In the genomic region with DNA sequence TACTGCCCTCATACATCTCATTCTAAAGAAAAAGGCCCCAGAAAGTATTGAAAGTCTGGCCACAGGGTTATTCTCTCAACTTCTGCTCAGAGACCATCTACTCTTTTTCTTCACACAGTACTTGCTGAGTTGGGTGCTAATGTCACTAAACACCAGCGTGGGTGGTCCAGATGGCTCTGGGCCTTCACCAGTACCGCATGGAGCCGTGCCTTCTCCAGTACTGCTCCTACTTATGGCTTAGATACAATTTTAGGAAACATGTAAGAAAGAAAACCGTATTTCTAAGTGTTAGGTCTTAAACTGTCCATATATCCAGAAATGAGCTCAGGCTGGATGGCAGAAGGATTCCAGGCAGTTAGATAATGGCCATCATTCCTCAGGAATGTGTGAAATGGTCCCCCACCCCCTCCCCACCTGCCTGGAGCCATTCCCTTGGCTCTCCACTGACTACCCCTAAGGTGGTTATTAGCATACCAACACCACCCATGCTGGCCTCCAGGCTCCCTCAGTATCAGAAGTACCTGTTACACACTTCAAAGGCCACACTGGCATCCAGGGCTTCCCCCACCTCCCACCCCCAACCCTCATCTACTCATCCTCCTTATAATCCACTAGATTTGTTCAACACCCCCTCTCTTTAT, we compare ENCODE assay signal across 17 mouse cellular contexts.
DNase-seq lines count a peak whose midpoint lies in the region; ATAC-seq lines count a peak whose summit lies in the region.
"Had no signal": no experiment of that assay in that cellular context is flagged by ENCODE, and none has a peak within 500 bp of the region (broad histone marks: within the 10 kb centered on the region; RNA-seq: fewer than 3 reads in every experiment).

No protein-coding gene starts in this region.

- DNase-seq in frontal cortex, postnatal 10 days (ENCODE audit: low spot score in 2 of 2): no peak
- peak; percentile 29 to 54 for DNase-seq in right cerebral cortex, postnatal 10 days (ENCODE audit: low spot score in 2 of 2)
- no peak for DNase-seq in right cerebral cortex, adult 2 months (ENCODE audit: low spot score in 2 of 2)
- peak; percentile 44 for DNase-seq in brain, adult 2 months (ENCODE audit: low read depth, low spot score)
- DNase-seq in cerebellum, postnatal 4 days (ENCODE audit: low spot score in 2 of 2): no peak
- DNase-seq in heart, adult 11 months: no peak
- DNase-seq: adrenal gland, postnatal 10 days; adrenal gland, postnatal 36 days; cerebellum, adult 11 months; cerebellum, adult 2 months; cerebellum, adult 9-11 months; cerebellum, postnatal 36 days; forebrain, postnatal 0 days; gastrocnemius, postnatal 10 days; gastrocnemius, postnatal 36 days had no signal

- peak; percentile 77 for ATAC-seq in frontal cortex, adult (ENCODE audit: low TSS enrichment)
- ATAC-seq: forebrain, embryonic 13.5 days; forebrain, postnatal 0 days had no signal

Comparison
In these comparisons a context has a peak if more than half of its experiments do, and no peak if none do; other contexts are left out.
1. DNase-seq: peak in right cerebral cortex, postnatal 10 days (2 of 2) and brain, adult 2 months (single experiment); none in frontal cortex, postnatal 10 days (0 of 2), right cerebral cortex, adult 2 months (0 of 2), cerebellum, postnatal 4 days (0 of 2) and heart, adult 11 months (single experiment).